Mouse (Mus musculus) bone marrow, adult 2 months (tissue): Measurements from ENCODE around the gene Trem2.

Source experiments
- CTCF ChIP-seq: fragments of 200-500 bp; IDR thresholded peaks from 2 replicates; pipeline ENCODE4 v1.5.1; 2011; ENCODE audit warnings: low read length, control low read depth; ENCODE audit not compliant: control insufficient read depth, insufficient read depth
- POLR2A ChIP-seq: fragments of 200-500 bp; IDR thresholded peaks from 2 replicates; pipeline ENCODE4 v1.6.1; 2011; ENCODE audit warnings: low read depth, mild to moderate bottlenecking, control low read depth, low read length, borderline replicate concordance; ENCODE audit not compliant: control insufficient read depth

DNA sequence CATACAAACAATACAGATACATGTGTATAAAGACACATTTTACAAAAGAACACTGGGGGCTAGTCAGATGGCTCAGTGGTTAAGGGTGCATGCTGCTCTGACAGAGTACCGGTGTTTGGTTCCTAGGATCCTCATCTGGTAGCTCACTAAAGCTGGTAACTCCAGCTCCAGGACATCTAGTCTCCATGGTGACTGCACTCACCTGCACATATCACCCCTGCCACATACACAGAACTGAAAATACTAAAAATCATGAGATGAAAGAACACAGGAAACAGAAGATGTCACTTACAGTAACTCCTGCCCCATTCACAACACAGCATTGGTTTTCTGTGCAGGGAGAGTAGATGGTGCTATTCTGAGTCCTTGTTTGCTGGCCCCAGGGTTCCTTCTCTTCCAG lies 27.5 kb upstream of the Trem2 start:
- no peak for TF ChIP-seq CTCF
- TF ChIP-seq POLR2A, result no peak
